ENCODE assay signal across 7 mouse cellular contexts in the genomic region with DNA sequence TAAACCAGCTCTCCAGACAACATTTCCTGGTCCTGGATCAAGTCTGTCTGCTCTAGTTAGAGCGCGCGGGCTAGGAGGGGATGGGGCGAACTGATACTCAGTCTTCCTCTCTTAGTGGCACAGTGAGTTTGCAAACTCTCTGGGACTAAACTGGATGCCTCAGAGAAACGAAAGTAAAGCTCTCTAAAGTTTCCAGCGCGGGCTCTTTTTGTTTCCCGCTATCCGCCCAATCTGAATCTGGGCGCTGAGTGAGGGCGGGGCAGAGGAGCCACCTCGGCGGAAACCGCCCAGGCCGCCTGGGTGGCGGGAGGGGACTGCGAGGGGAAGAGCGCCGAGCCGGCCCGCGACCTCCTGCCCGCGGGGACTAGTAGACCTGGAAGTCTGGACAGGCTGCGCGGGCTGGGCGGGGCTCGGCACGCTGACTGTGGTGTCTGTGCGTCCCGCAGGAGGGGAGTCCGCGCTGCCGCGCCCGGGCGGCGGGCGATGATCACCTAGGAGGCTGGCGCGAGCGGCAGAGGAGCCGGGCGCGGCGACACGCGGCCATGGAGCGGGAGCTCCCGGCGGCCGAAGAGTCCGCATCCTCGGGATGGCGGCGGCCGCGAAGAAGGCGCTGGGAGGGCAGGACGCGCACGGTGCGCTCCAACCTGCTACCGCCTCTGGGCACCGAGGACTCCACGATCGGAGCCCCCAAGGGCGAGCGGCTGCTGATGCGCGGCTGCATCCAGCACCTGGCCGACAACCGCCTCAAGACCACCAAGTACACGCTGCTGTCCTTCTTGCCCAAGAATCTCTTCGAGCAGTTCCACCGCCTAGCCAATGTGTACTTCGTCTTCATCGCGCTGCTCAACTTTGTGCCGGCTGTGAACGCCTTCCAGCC. TPM values are rescaled to one million over a fixed set of nuclear protein-coding genes. Genes with fewer than 3 reads are reported as not detected.
DNase-seq lines count a peak whose midpoint lies in the region; ATAC-seq and TF ChIP-seq lines count a peak whose summit lies in the region.

No protein-coding gene starts in this region.

- H3K9ac ChIP-seq in midbrain, embryonic 16.5 days (ENCODE audit: low read depth, low read length) = peak overlapping the region; percentile 77

- no peak for TF ChIP-seq POLR2A in spleen, adult 2 months (IDR thresholded peaks at IDR 0.05; ENCODE audit: low read depth, low read length)

- H3K4me3 ChIP-seq in midbrain, embryonic 16.5 days (ENCODE audit: low read depth, low read length) = peak overlapping the region; percentile 79
- peak overlapping the region; percentile 65 for H3K4me3 ChIP-seq in spleen, adult 2 months (ENCODE audit: extremely low read depth, insufficient read depth, insufficient read length)

- peaks cover 5% of the 10 kb centered on the region; the same call in 1 of the 2 replicates for H3K4me1 ChIP-seq in midbrain, embryonic 16.5 days (ENCODE audit: control insufficient read depth, insufficient read depth, low read length)
- H3K4me1 ChIP-seq in spleen, adult 2 months (ENCODE audit: control insufficient read depth, insufficient read depth, insufficient read length) = 0 out of 2 replicates have a peak, but pooled peaks cover 7% of the 10 kb centered on the region

- H3K9me3 ChIP-seq in midbrain, embryonic 16.5 days (replicated peaks; ENCODE audit: control insufficient read depth, low read length, poor library complexity, severe bottlenecking) = no peaks in the 10 kb centered on the region

- peak overlapping the region; percentile 97 for H3K4me2 ChIP-seq in midbrain, embryonic 16.5 days (ENCODE audit: low read length)

- no peaks in the 10 kb centered on the region; the same call in 1 of the 2 replicates for H3K27me3 ChIP-seq in midbrain, embryonic 16.5 days (ENCODE audit: control insufficient read depth, insufficient read depth, low read depth, low read length)
- H3K27me3 ChIP-seq in spleen, adult 2 months (ENCODE audit: control insufficient read depth, insufficient read depth, low read length) = no peaks in the 10 kb centered on the region

- H3K36me3 ChIP-seq in midbrain, embryonic 16.5 days (ENCODE audit: control insufficient read depth, insufficient read depth, low read length) = no peaks in the 10 kb centered on the region
- H3K36me3 ChIP-seq in spleen, adult 2 months (ENCODE audit: control insufficient read depth, insufficient read depth, low read length) = no peaks in the 10 kb centered on the region

- TF ChIP-seq CTCF in spleen, adult 2 months (IDR thresholded peaks at IDR 0.05; ENCODE audit: extremely low read depth, insufficient read depth, insufficient read length, insufficient replicate concordance) = no peak

- no peak overlapping the region for H3K27ac ChIP-seq in midbrain, embryonic 16.5 days (ENCODE audit: low read length)
- peak overlapping the region; percentile 20; the same call in 1 of the 2 replicates for H3K27ac ChIP-seq in spleen, adult 2 months (ENCODE audit: insufficient read depth, low read length)

- ATAC-seq in activated CD4-positive, CD25-positive, alpha-beta regulatory T cell, adult 4 months = peak; percentile 92
- peak; percentile 88 for ATAC-seq in common myeloid progenitor, adult 5-6 weeks (replicated peaks; ENCODE audit: low read depth, poor library complexity, severe bottlenecking)
- peak; percentile 91 for ATAC-seq in inflammation-experienced regulatory T-cells, adult 6 months
- ATAC-seq in midbrain, embryonic 16.5 days = peak; percentile 89

- WGBS in midbrain, embryonic 16.5 days = under 1% methylated on average over 71 of the region's 81 CpGs
- under 1% methylated on average over 81 of the region's 81 CpGs for WGBS in spleen, adult 2 months

- DNase-seq in gastrocnemius, postnatal 25 days = peak; percentile 64
- peak; percentile 67 for DNase-seq in liver
- peak; percentile 19 to 43 for DNase-seq in spleen, adult 2 months (ENCODE audit: low read depth in 1 of 2, low spot score in 2 of 2)

RNA-seq across cellular contexts. Expression of a gene that starts 2.2 kb away (rescaled TPM):
- polyA plus RNA-seq in activated CD4-positive, CD25-positive, alpha-beta regulatory T cell, adult 4 months (2017; shearing (Covaris generic)) = 1 to 10 TPM; 5.4 to 5.6 TPM
- 17.9 and 22.7 TPM in 2 replicates for total RNA-seq in common myeloid progenitor, adult 5-6 weeks (2017)
- 1 to 10 TPM; 2.4 to 2.7 TPM for total RNA-seq in gastrocnemius, postnatal 25 days (2021)
- 1 to 10 TPM; 5.3 to 7.9 (median 5.9) TPM for polyA plus RNA-seq in inflammation-experienced regulatory T-cells, adult 6 months (2017; shearing (Covaris generic))
- polyA plus RNA-seq in midbrain, embryonic 16.5 days (2015; fragmentation: Nextera tagmentation; extraction: Ambion mirVana) = 1.1 and 1.2 TPM in 2 replicates
- 2.6 and 3.8 TPM in 2 replicates for polyA plus RNA-seq in spleen, adult 2 months (2012; rRNA removed)
